Mouse (Mus musculus): ENCODE measurements at regions not wholly inside any gene's neighbourhood (a gene's known extent, or its start where the extent isn't known, plus 50 kb on each side); places are given as distances from the start of the nearest gene placed in this dataset.

GRCm38 (mm10) chr8:43407332-43407731 lies 100.6 kb upstream of the Zfp42 start:
- intact Hi-C loops (cut with DNase I) = no loop called here
- DNase-seq = peak; percentile 2

DNA sequence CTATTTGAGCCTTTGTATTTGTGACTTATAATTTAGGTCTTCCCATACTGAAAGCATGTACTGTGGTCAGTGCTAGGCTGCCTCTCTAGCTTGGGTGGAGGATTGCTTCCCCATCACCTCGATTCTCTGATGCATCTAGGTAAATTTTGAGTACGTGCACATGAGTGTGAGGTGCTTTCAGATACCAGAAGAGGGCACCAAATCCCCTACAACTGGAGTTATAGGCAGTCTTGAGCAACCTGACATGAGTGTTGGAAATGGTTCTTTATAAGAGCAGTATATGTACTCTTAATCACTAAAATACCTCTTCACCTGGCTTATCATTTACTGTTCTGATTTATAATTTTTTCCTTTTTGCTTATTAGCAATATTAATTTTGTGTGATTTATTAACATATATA lies 86.3 kb upstream of the Zfp42 start:
- DNase-seq = no peak
- intact Hi-C loops (cut with DNase I) = no loop called here

DNA sequence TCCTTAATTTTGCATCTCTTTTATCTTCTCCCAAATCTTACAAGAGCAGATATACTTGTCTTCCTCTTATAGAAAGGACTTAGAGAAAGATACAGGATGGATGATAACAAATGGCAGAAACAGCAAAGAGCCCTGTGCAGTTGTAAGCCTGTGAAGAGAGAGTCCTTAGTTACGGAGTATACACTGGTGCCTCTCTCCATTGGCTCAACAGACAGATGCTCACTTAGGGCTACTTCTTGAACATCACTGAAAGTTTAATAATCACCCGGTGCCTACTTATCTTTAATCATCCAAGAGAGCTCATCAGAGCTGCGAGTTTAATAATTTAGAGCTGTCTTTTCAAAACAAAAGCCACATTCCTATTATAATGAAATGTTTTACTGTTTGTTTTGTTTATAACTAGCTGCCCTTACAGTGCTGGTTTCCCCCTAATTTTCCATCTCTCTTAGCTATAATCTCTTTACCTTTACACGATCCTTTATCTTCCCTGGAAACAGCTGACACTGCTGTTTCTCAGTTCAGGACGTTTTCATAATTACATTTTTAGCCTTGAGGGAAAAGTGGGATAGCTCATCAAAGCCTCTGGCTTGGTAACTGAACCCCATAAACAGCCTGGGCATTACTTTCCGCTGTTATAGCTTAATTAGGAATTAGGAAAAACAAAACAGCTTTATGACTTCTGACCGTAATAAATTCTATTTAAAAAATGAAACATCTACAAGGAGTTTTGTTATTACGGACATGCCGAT lies 83.8 kb upstream of the Zfp42 start:
- intact Hi-C loops (cut with DNase I) = no loop called here
- DNase-seq = no peak

Measured in left cerebral cortex, postnatal 4 days (tissue).